Comparison of ENCODE assay signal across 22 mouse cellular contexts in the genomic region with DNA sequence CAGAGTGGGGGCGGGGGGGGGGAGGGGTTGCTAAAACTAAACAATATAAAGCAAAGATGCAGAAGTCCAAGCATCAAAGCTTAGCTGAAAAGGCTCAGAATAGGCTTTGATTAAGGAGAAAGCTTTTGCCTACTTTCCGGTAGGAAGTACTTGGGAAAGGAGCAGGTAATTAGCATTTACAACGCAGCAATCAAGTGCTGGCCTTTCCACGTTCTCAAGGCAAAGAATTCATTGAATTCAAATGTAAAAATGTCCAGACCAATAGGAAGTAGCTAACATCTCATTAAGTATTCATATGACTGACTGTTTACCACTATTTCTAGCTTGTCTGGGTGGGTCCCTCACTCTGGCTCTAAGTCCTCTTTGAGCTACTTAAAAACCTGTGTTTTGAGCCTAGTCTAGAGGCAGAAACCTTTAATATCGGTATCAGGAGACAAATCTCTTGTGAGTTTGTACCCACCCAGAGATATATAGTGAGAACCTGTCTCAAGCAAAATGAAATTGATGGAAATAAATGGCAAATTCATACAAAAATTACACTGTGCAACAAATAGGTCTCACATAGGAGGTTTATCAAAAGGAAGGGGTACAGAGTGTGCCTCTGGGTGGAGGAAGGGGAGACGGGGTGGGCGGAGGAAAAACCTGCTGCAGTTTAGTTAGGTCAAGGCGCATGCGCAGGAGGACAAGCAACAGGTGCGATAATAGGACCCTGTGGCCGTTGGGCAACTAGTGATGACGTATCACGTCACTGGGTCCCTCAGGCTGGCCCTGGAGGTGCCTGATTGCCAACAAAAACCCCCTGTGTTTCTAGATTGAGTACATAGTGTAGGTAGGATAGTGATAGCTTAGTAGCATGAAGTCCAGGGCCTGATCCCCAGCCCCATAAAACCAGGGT. TPM values are rescaled to one million over a fixed set of nuclear protein-coding genes. Genes with fewer than 3 reads are reported as not detected.
DNase-seq lines count a peak whose midpoint lies in the region; ATAC-seq and TF ChIP-seq lines count a peak whose summit lies in the region.
"Had no signal": no experiment of that assay in that cellular context is flagged by ENCODE, and none has a peak within 500 bp of the region (broad histone marks: within the 10 kb centered on the region; RNA-seq: fewer than 3 reads in every experiment).

No protein-coding gene starts in this region.

- H3K27me3 ChIP-seq in forebrain, embryonic 14.5 days (replicated peaks; ENCODE audit: control insufficient read depth, insufficient read depth, low read length): no peaks in the 10 kb centered on the region
- no peaks in the 10 kb centered on the region for H3K27me3 ChIP-seq in forebrain, embryonic 15.5 days
- H3K27me3 ChIP-seq in liver, embryonic 14.5 days (ENCODE audit: control insufficient read depth, insufficient read depth, low read length): no peaks in the 10 kb centered on the region
- H3K27me3 ChIP-seq in hindbrain, postnatal 0 days (ENCODE audit: insufficient read depth, low read length): no peaks in the 10 kb centered on the region
- no peaks in the 10 kb centered on the region for H3K27me3 ChIP-seq in limb, embryonic 10.5 days (ENCODE audit: low read depth, poor library complexity, severe bottlenecking)
- H3K27me3 ChIP-seq: embryonic facial prominence, embryonic 12.5 days; forebrain, embryonic 13.5 days; intestine, embryonic 15.5 days; limb, embryonic 15.5 days; Patski had no signal

- TF ChIP-seq EP300 in liver, embryonic 14.5 days (IDR thresholded peaks at IDR 0.05; ENCODE audit: low read depth): no peak

- no peak overlapping the region for H3K4me3 ChIP-seq in forebrain, embryonic 14.5 days (ENCODE audit: low read depth, low read length)
- H3K4me3 ChIP-seq in forebrain, embryonic 15.5 days: no peak overlapping the region
- H3K4me3 ChIP-seq in liver, embryonic 14.5 days (ENCODE audit: insufficient read depth in 1 of 2, low read depth in 2 of 2, low read length in 2 of 2): no peak overlapping the region
- no peak overlapping the region for H3K4me3 ChIP-seq in hindbrain, postnatal 0 days (ENCODE audit: low read length)
- H3K4me3 ChIP-seq in limb, embryonic 10.5 days: no peak overlapping the region
- H3K4me3 ChIP-seq: embryonic facial prominence, embryonic 12.5 days; erythroblast, embryonic 14.5 days; forebrain, embryonic 13.5 days; intestine, embryonic 15.5 days; limb, embryonic 15.5 days; midbrain, embryonic 12.5 days had no signal

- H3K9me3 ChIP-seq in forebrain, embryonic 14.5 days (replicated peaks; ENCODE audit: control insufficient read depth, low read length): no peaks in the 10 kb centered on the region
- no peaks in the 10 kb centered on the region for H3K9me3 ChIP-seq in forebrain, embryonic 15.5 days
- H3K9me3 ChIP-seq in liver, embryonic 14.5 days (ENCODE audit: control insufficient read depth, low read length): no peaks in the 10 kb centered on the region
- H3K9me3 ChIP-seq in hindbrain, postnatal 0 days (ENCODE audit: low read length): no peaks in the 10 kb centered on the region
- H3K9me3 ChIP-seq in limb, embryonic 10.5 days (replicated peaks): no peaks in the 10 kb centered on the region
- H3K9me3 ChIP-seq: embryonic facial prominence, embryonic 12.5 days; forebrain, embryonic 13.5 days; intestine, embryonic 15.5 days; limb, embryonic 15.5 days; midbrain, embryonic 12.5 days had no signal

- H3K27ac ChIP-seq in forebrain, embryonic 14.5 days (ENCODE audit: low read depth, low read length): no peak overlapping the region
- no peak overlapping the region for H3K27ac ChIP-seq in forebrain, embryonic 15.5 days (replicated peaks)
- peak overlapping the region; percentile 38 for H3K27ac ChIP-seq in liver, embryonic 14.5 days
- no peak overlapping the region for H3K27ac ChIP-seq in hindbrain, postnatal 0 days
- no peak overlapping the region for H3K27ac ChIP-seq in limb, embryonic 10.5 days
- H3K27ac ChIP-seq: embryonic facial prominence, embryonic 12.5 days; forebrain, embryonic 13.5 days; intestine, embryonic 15.5 days; limb, embryonic 15.5 days; midbrain, embryonic 12.5 days had no signal

- no peak for DNase-seq in forebrain, embryonic 14.5 days (ENCODE audit: low spot score)
- peak; percentile 96 for DNase-seq in ZHBTc4 (ENCODE audit: low read depth, low spot score)
- no peak for DNase-seq in liver, embryonic 14.5 days (ENCODE audit: low read depth in 3 of 3, low spot score in 3 of 3)
- DNase-seq in embryo, embryonic 10 days (ENCODE audit: low spot score): no peak
- DNase-seq in hindbrain, postnatal 0 days (ENCODE audit: low spot score): no peak
- DNase-seq in layer of hippocampus, adult 9-10 months (ENCODE audit: low spot score): no peak
- no peak for DNase-seq in limb, embryonic 10.5 days (ENCODE audit: low spot score)
- DNase-seq: cerebellum, adult 9-10 months; gastrocnemius, postnatal 25 days; heart, postnatal 10 days; kidney, postnatal 36 days; retina, postnatal 1 day; thymus, postnatal 14 days had no signal

- H3K9ac ChIP-seq in forebrain, embryonic 14.5 days (ENCODE audit: low read length): no peak overlapping the region
- H3K9ac ChIP-seq in forebrain, embryonic 15.5 days (replicated peaks): no peak overlapping the region
- H3K9ac ChIP-seq in liver, embryonic 14.5 days (replicated peaks): no peak overlapping the region
- no peak overlapping the region for H3K9ac ChIP-seq in hindbrain, postnatal 0 days (replicated peaks; ENCODE audit: low read length)
- H3K9ac ChIP-seq: embryonic facial prominence, embryonic 12.5 days; forebrain, embryonic 13.5 days; intestine, embryonic 15.5 days; limb, embryonic 15.5 days; midbrain, embryonic 12.5 days had no signal

- H3K36me3 ChIP-seq in forebrain, embryonic 14.5 days (ENCODE audit: control insufficient read depth, insufficient read depth, low read length): no peaks in the 10 kb centered on the region
- no peaks in the 10 kb centered on the region for H3K36me3 ChIP-seq in forebrain, embryonic 15.5 days
- no peaks in the 10 kb centered on the region for H3K36me3 ChIP-seq in liver, embryonic 14.5 days (replicated peaks; ENCODE audit: control insufficient read depth, insufficient read depth, low read depth)
- H3K36me3 ChIP-seq in hindbrain, postnatal 0 days (ENCODE audit: insufficient read depth, low read length): no peaks in the 10 kb centered on the region
- H3K36me3 ChIP-seq in limb, embryonic 10.5 days: no peaks in the 10 kb centered on the region
- H3K36me3 ChIP-seq: embryonic facial prominence, embryonic 12.5 days; intestine, embryonic 15.5 days; limb, embryonic 15.5 days; midbrain, embryonic 12.5 days had no signal

- 0 out of 2 replicates have a peak, but pooled peaks have one; percentile 15 for ATAC-seq in forebrain, embryonic 14.5 days
- ATAC-seq in forebrain, embryonic 15.5 days (replicated peaks): no peak
- no peak; the same call in 1 of the 2 replicates for ATAC-seq in liver, embryonic 14.5 days (ENCODE audit: insufficient read depth)
- ATAC-seq in hindbrain, postnatal 0 days: no peak
- ATAC-seq: forebrain, embryonic 13.5 days; intestine, embryonic 15.5 days; lung, postnatal 0 days; Patski had no signal

- no peak overlapping the region for H3K4me2 ChIP-seq in forebrain, embryonic 14.5 days (ENCODE audit: low read length)
- no peak overlapping the region for H3K4me2 ChIP-seq in forebrain, embryonic 15.5 days (replicated peaks)
- no peak overlapping the region; the same call in 1 of the 2 replicates for H3K4me2 ChIP-seq in liver, embryonic 14.5 days (ENCODE audit: low read depth)
- H3K4me2 ChIP-seq in hindbrain, postnatal 0 days (ENCODE audit: low read depth, low read length): no peak overlapping the region
- H3K4me2 ChIP-seq: embryonic facial prominence, embryonic 12.5 days; forebrain, embryonic 13.5 days; intestine, embryonic 15.5 days; limb, embryonic 15.5 days; midbrain, embryonic 12.5 days had no signal

- WGBS in forebrain, embryonic 14.5 days: 67% methylated on average over 13 of the region's 13 CpGs
- WGBS in forebrain, embryonic 15.5 days: 68% methylated on average over 12 of the region's 13 CpGs
- 47% methylated on average over 13 of the region's 13 CpGs for WGBS in liver, embryonic 14.5 days (ENCODE audit: insufficient replicate concordance)
- 76% methylated on average over 13 of the region's 13 CpGs for WGBS in hindbrain, postnatal 0 days
- WGBS in limb, embryonic 10.5 days: 68% methylated on average over 13 of the region's 13 CpGs

- no peak for TF ChIP-seq CTCF in liver, embryonic 14.5 days (IDR thresholded peaks at IDR 0.05; ENCODE audit: low read depth)
- no peak for TF ChIP-seq CTCF in hindbrain, postnatal 0 days (IDR thresholded peaks at IDR 0.05; ENCODE audit: low read depth)

- no peaks in the 10 kb centered on the region for H3K4me1 ChIP-seq in forebrain, embryonic 14.5 days (ENCODE audit: control insufficient read depth, insufficient read depth, low read length)
- H3K4me1 ChIP-seq in forebrain, embryonic 15.5 days: no peaks in the 10 kb centered on the region
- peaks cover 38 to 49% of the 10 kb centered on the region in 2 experiments for H3K4me1 ChIP-seq in liver, embryonic 14.5 days (replicated peaks; ENCODE audit: control insufficient read depth in 2 of 2, insufficient read depth in 2 of 2, low read length in 1 of 2)
- no peaks in the 10 kb centered on the region for H3K4me1 ChIP-seq in hindbrain, postnatal 0 days (ENCODE audit: insufficient read depth, low read length)
- no peaks in the 10 kb centered on the region; the same call in 1 of the 2 replicates for H3K4me1 ChIP-seq in limb, embryonic 10.5 days
- H3K4me1 ChIP-seq: embryonic facial prominence, embryonic 12.5 days; forebrain, embryonic 13.5 days; limb, embryonic 15.5 days; midbrain, embryonic 12.5 days had no signal

RNA-seq across cellular contexts. Expression of a gene that starts 29.0 kb away (rescaled TPM):
- 31.1 and 37.1 TPM in 2 replicates for polyA plus RNA-seq in forebrain, embryonic 14.5 days (2014; fragmentation: Nextera tagmentation; extraction: Ambion mirVana)
- polyA plus RNA-seq in forebrain, embryonic 15.5 days (2015; fragmentation: Nextera tagmentation; extraction: Ambion mirVana): 38.8 and 42.7 TPM in 2 replicates
- 17.9 and 22.3 TPM in 2 replicates for polyA plus RNA-seq in liver, embryonic 14.5 days (2012; rRNA removed)
- 22.1 and 25.2 TPM in 2 replicates for polyA plus RNA-seq in liver, embryonic 14.5 days (2014; fragmentation: Nextera tagmentation; extraction: Ambion mirVana)
- 67.1 and 68.5 TPM in 2 replicates for total RNA-seq in hindbrain, postnatal 0 days (2014; rRNA removed)
- polyA plus RNA-seq in hindbrain, postnatal 0 days (2015; fragmentation: Nextera tagmentation; extraction: Ambion mirVana): 28.0 and 28.4 TPM in 2 replicates
- 32.0 and 39.5 TPM in 2 replicates for polyA plus RNA-seq in limb, embryonic 10.5 days (2016; fragmentation: Nextera tagmentation; extraction: Ambion mirVana)
